Mouse (Mus musculus) hindbrain, embryonic 15.5 days (tissue): Measurements from ENCODE around the gene Selenbp1. TPM values are rescaled to one million over a fixed set of nuclear protein-coding genes. Genes with fewer than 3 reads are reported as not detected.

ENCODE experiments used
- ATAC-seq: fragments of 200-750 bp; cut with Nextera tagmentation; 2 replicates; pipeline ENCODE4 v1.8.0; 2017; ENCODE audit warnings: low read depth, moderate number of reproducible peaks, moderate TSS enrichment; ENCODE audit not compliant: low FRiP score
- H3K27ac ChIP-seq: fragments of 300-500 bp; sonication (generic); replicated peaks from 2 replicates; pipeline ENCODE4 v1.5.1; 2015; ENCODE audit warnings: mild to moderate bottlenecking, inconsistent platforms
- H3K27me3 ChIP-seq: fragments of 300-500 bp; sonication (generic); 2 replicates; pipeline ENCODE4 v1.6.1; 2015; ENCODE audit warnings: control low read depth, inconsistent platforms
- H3K36me3 ChIP-seq: fragments of 300-500 bp; sonication (generic); 2 replicates; pipeline ENCODE4 v1.6.1; 2015; ENCODE audit warnings: control low read depth, inconsistent platforms
- H3K4me1 ChIP-seq: fragments of 300-500 bp; sonication (generic); replicated peaks from 2 replicates; pipeline ENCODE4 v1.6.1; 2015; ENCODE audit warnings: control low read depth, inconsistent platforms
- H3K4me2 ChIP-seq: fragments of 300-500 bp; sonication (generic); 2 replicates; pipeline ENCODE4 v1.6.1; 2015; ENCODE audit warnings: moderate library complexity, mild to moderate bottlenecking, inconsistent platforms
- H3K4me3 ChIP-seq: fragments of 300-500 bp; sonication (generic); 2 replicates; pipeline ENCODE4 v1.5.1; 2015; ENCODE audit warnings: mild to moderate bottlenecking, inconsistent platforms
- H3K9ac ChIP-seq: fragments of 300-500 bp; sonication (generic); 2 replicates; pipeline ENCODE4 v1.6.1; 2015; ENCODE audit warnings: inconsistent platforms
- H3K9me3 ChIP-seq: fragments of 300-500 bp; sonication (generic); 2 replicates; pipeline ENCODE4 v1.6.1; 2016; ENCODE audit warnings: control low read depth, inconsistent platforms
- WGBS: fragments of 180-500 bp; shearing (Covaris S2); methylation state at CpG from one replicate; pipeline ENCODE4 v1.1.7; 2015; 5-methylcytosine and 5-hydroxymethylcytosine counted together
- polyA plus RNA-seq: library from polyadenylated mRNA; unstranded; fragments of >200 nt; fragmentation: Nextera tagmentation; extraction: Ambion mirVana; gene quantifications from 2 replicates; pipeline ENCODE4 v1.2.1, GENCODE M21; 2015

Selenbp1 gene
- polyA plus RNA-seq, 1 experiment from 2014 or later: 15.5 TPM

DNA sequence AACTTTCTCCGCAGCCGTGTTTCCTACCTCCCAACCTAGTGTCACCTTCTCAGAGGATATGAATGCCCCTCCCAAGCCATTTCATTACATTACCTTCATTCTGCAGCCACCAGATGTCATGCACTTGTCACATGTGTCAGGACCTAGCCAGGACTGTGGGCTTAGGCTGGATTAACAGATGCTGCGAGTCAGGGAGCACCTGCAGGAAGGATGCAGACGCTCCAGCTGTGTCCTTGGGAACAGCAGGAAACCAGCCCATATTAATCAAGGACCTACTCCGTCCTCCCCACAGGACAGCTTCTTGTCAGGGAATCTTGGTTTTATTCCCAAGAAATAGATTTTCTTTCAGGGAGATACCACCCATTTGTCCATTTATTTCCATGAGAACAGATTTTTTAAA lies 27.5 kb downstream of the Selenbp1 start:
- H3K27me3 ChIP-seq: no peaks in the 10 kb centered on the region
- H3K9ac ChIP-seq: no peak overlapping the region
- H3K9me3 ChIP-seq: no peaks in the 10 kb centered on the region
- no peak overlapping the region for H3K4me3 ChIP-seq
- ATAC-seq: no peak
- WGBS: 48% methylated on average over 5 of the region's 5 CpGs
- H3K4me2 ChIP-seq: no peak overlapping the region
- peaks cover 30% of the 10 kb centered on the region for H3K36me3 ChIP-seq
- peaks cover 11% of the 10 kb centered on the region for H3K4me1 ChIP-seq
- H3K27ac ChIP-seq: no peak overlapping the region

DNA sequence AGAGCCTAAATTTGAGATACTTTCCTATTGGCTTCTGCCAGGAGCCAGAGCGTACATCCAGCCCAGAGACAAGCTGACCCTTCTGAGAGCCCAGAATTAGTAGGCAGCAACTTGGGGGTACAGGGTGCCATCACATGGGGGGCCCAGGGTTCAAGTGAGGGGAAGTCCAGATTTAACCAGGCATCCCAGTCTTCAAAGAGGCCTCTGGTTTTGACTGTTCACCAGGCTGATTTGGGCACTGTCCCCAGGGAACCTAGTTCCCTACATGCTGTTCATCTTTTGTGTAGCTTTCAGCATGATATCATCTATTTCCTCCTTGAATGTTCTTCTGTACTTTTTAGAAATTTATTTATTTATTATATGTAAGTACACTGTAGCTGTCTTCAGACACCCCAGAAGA lies 32.1 kb downstream of the Selenbp1 start:
- no peak overlapping the region for H3K4me3 ChIP-seq
- 97% methylated on average over 1 of the region's 1 CpGs for WGBS

DNA sequence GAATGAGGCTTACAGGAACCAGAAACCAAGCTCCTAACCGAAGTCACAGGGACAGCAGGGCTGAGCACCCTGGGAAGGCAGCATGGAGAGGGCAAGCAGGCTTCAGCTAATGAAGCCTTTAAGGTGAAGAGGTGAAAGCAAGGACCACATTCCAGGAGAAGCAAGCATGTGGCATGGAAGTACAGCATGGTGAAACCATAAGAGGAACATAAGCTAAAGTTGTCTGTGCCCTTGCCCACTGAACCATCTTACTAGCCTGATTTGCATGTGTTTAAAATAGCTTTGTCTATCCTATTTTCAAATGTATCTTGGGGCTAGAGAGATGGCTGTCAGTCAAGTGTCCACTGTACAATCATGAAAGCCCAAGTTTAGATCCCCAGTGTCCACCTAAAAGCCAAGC lies 33.0 kb downstream of the Selenbp1 start:
- Histone ChIP-seq H3K27ac (no peak overlapping the region), H3K4me1 (no peaks in the 10 kb centered on the region), H3K9ac (no peak overlapping the region), H3K4me2 (no peak overlapping the region), H3K9me3 (no peaks in the 10 kb centered on the region), H3K27me3 (no peaks in the 10 kb centered on the region), H3K4me3 (no peak overlapping the region), H3K36me3 (no peaks in the 10 kb centered on the region)
- 71% methylated on average over 1 of the region's 1 CpGs for WGBS
- ATAC-seq: no peak

More for the DNA sequence above, 32.1 kb downstream of the Selenbp1 start:
- no peak for ATAC-seq
- no peaks in the 10 kb centered on the region for H3K27me3 ChIP-seq
- no peak overlapping the region for H3K27ac ChIP-seq
- no peaks in the 10 kb centered on the region for H3K9me3 ChIP-seq
- no peaks in the 10 kb centered on the region for H3K4me1 ChIP-seq
- no peak overlapping the region for H3K9ac ChIP-seq
- no peak overlapping the region for H3K4me2 ChIP-seq
- no peaks in the 10 kb centered on the region for H3K36me3 ChIP-seq

DNA sequence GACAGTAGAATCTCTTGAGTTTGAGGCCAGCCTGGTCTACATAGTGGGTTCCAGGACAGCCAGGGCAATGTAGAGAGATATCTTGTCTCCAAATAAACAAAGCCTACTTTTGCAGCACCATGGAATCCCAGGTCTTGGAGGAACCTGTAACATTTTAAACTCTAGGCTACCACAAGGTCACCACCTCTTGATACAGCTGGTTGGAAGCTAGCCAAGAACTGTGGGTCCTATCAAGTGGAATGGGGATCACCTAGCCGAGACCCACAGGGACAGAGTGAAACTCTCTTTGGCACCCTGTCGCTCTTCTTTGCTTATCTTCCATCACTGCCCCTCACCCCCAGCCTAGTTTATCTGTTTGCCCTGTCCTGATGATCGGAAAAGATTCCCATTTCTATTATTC lies 39.7 kb downstream of the Selenbp1 start:
- H3K4me3 ChIP-seq: no peak overlapping the region
- no peaks in the 10 kb centered on the region for H3K36me3 ChIP-seq
- H3K9ac ChIP-seq: no peak overlapping the region
- ATAC-seq: no peak
- H3K27me3 ChIP-seq: no peaks in the 10 kb centered on the region
- no peaks in the 10 kb centered on the region for H3K9me3 ChIP-seq
- peaks cover 25% of the 10 kb centered on the region for H3K4me1 ChIP-seq
- no peak overlapping the region for H3K27ac ChIP-seq
- WGBS: 92% methylated on average over 3 of the region's 3 CpGs
- no peak overlapping the region for H3K4me2 ChIP-seq

DNA sequence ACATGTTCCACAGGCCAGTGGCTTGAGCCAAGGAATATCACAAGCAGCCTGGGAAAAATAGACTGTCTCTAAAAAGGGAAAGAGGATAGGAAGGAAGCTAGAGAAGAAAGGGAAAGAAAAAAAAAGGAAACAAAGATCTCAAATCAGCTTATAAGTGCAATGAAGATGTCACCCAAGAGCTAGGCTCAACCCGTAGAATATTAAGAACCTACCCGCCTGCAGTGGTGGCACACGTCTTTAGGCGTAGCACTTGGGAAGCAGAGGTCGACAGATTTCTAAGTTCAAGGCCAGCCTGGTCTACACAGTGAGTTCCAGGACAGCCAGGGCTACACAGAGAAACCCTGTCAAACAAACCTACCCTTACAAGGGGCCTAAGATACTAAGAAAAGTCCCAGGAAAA lies 40.8 kb downstream of the Selenbp1 start:
- H3K4me1 ChIP-seq: peaks cover 25% of the 10 kb centered on the region
- 85% methylated on average over 5 of the region's 5 CpGs for WGBS
- no peak overlapping the region for H3K9ac ChIP-seq
- H3K36me3 ChIP-seq: no peaks in the 10 kb centered on the region
- no peaks in the 10 kb centered on the region for H3K27me3 ChIP-seq
- H3K4me2 ChIP-seq: peak overlapping the region; percentile 78
- H3K4me3 ChIP-seq: peak overlapping the region; percentile 88; the same call in 1 of the 2 replicates
- ATAC-seq: no peak
- no peaks in the 10 kb centered on the region for H3K9me3 ChIP-seq
- H3K27ac ChIP-seq: no peak overlapping the region

DNA sequence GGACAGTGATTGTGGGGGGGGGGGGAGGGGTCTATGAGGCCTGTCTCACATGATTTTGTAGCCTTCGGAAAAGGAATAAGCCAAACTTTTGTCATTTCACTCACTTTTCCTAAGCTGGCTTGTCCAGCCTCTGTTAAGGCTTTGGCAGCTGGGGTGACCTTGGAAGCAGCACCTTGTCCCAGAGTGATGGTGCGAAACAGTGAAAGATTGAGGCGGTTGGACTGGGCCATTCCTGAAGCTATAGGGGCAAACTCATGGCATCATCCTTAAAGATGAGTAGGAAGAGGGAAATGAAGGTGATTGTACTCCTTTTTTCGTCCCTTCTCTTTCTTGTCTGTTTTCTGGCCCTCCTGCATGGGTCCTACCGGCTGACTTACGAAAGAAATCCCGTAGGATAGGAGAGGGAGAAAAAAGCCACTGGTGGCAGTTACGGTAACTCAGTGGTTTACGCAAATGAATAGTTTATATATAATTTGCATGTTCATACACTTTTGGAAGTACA lies 41.2 kb downstream of the Selenbp1 start:
- Histone ChIP-seq H3K4me2 (peak overlapping the region; percentile 78), H3K9me3 (no peaks in the 10 kb centered on the region), H3K9ac (peak overlapping the region; percentile 39), H3K4me1 (peaks cover 25% of the 10 kb centered on the region), H3K27me3 (no peaks in the 10 kb centered on the region), H3K27ac (0 out of 2 replicates have a peak overlapping the region, but pooled peaks have one; percentile 48), H3K4me3 (peak overlapping the region; percentile 88), H3K36me3 (0 out of 2 replicates have a peak, but pooled peaks cover 2% of the 10 kb centered on the region)
- WGBS: 22% methylated on average over 9 of the region's 9 CpGs
- peak; percentile 54 for ATAC-seq

DNA sequence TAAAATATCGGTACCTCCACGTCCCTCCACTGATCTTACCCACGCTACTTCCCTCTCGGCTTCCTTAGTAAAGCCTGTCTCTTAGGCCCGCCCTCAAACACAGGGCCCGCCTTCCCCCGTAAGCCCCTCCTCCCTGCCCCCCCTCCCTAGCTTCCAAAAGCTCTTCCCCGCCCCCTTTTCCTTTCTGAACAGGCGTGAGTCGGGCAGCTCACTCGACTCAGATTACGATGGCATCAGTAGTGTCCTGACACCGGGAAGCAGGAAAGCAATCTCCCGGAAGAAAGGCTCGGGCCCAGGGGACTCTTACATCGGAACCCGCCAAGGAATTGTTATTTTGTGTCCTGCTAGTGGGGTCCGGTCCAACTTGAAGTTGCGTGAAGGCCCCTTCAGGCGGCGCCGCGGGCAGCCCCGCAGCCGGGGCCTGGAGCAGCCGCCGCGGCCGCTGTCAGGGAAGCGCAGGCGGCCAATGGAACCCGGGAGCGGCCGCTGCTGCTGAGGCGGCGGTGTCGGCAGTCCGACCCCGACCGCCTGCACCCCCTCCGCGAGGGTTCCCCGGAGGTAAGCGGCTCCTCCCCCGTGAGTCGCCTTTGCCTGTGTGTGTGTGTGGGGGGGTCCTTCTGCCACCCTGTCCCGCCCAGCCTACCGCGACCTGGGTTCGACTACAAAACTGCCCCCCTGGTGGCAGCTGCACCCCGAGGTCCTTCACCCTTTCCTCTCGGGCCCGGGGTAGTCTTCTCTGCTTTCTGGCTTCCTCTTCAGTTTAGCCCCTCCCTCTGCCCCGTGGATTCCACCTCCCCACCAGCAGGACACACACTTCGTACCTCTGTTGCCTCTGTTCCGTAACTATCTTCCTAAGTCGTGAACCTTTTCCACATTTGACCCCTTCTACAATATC lies 41.9 kb downstream of the Selenbp1 start, which contains the start of gene Pi4kb:
TSS of gene Pi4kb (plus strand) at position 204 of the 895 bp plus-strand sequence.
- ATAC-seq: peak; percentile 95
- Histone ChIP-seq H3K27ac (peak within 1 kb of the TSS; percentile 94), H3K4me2 (peak within 1 kb of the TSS; percentile 78), H3K36me3 (0 out of 2 replicates have a peak, but pooled peaks cover 6% of the 10 kb centered on the region), H3K4me3 (peak within 1 kb of the TSS; percentile 88), H3K9me3 (no peaks in the 10 kb centered on the region), H3K27me3 (no peaks in the 10 kb centered on the region), H3K4me1 (peaks cover 25% of the 10 kb centered on the region), H3K9ac (peak within 1 kb of the TSS; percentile 96)
- WGBS: under 1% methylated on average over 57 of the region's 57 CpGs

DNA sequence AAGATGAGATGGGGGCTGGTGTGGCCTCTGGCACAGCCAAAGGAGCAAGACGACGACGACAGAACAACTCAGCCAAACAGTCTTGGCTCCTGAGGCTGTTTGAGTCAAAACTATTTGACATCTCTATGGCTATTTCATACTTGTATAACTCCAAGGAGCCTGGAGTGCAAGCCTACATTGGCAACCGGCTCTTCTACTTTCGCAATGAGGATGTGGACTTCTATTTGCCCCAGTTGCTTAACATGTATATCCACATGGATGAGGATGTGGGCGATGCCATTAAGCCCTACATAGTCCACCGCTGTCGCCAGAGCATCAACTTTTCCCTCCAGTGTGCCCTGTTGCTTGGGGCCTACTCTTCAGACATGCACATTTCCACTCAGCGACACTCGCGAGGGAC lies 51.5 kb downstream of the Selenbp1 start:
- WGBS: 95% methylated on average over 11 of the region's 11 CpGs
- H3K27ac ChIP-seq: no peak overlapping the region
- H3K4me2 ChIP-seq: no peak overlapping the region
- no peaks in the 10 kb centered on the region for H3K27me3 ChIP-seq
- no peak overlapping the region for H3K4me3 ChIP-seq
- peaks cover 27% of the 10 kb centered on the region; the same call in 1 of the 2 replicates for H3K36me3 ChIP-seq
- no peak for ATAC-seq
- no peaks in the 10 kb centered on the region for H3K9me3 ChIP-seq
- no peak overlapping the region for H3K9ac ChIP-seq
- 0 out of 2 replicates have a peak, but pooled peaks cover 4% of the 10 kb centered on the region for H3K4me1 ChIP-seq

DNA sequence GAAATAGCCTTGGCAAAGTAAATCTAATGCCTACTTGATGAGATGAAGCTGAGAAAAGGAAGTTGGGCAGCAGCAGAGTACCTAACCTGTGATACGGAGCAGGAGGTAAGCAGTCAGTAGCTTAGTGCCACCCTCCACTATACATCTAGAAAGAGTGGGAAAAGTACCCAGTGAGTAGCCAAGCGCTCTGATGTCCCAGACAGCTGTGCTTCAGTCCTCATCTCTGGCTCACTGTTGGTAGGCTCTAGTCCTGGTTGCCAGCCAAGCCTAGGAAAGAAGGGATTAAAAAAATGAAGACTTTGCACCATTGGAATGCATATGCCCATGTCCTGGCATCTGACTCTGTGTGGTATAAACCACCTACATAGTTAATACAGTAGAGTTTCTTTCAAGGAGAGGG lies 52.7 kb downstream of the Selenbp1 start:
- no peak overlapping the region for H3K9ac ChIP-seq
- 0 out of 2 replicates have a peak, but pooled peaks cover 4% of the 10 kb centered on the region for H3K4me1 ChIP-seq
- no peak overlapping the region for H3K4me2 ChIP-seq
- WGBS: 93% methylated on average over 2 of the region's 2 CpGs
- H3K27ac ChIP-seq: no peak overlapping the region
- ATAC-seq: no peak
- peaks cover 26% of the 10 kb centered on the region; the same call in 1 of the 2 replicates for H3K36me3 ChIP-seq
- no peak overlapping the region for H3K4me3 ChIP-seq
- no peaks in the 10 kb centered on the region for H3K27me3 ChIP-seq
- no peaks in the 10 kb centered on the region for H3K9me3 ChIP-seq

DNA sequence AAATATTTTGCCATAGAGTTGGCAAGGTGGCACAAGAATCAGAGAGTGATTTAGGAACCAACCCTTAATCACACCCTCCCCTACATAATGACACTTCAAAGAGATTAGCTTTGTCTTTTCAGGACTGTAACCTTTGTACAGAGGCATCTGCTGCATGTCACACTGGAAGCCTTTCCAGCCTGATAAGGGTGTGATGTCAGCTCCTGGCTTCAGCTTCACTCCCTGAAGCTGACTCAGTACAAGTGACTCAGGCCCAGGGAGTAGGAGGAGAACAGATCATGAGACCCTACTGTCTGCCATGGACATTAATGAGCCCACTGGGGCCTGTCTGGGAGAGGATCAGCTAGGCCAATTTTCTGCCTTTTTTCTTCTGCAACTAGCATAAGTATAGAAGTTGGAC lies 54.7 kb downstream of the Selenbp1 start:
- Histone ChIP-seq H3K4me2 (no peak overlapping the region), H3K4me3 (no peak overlapping the region), H3K27me3 (no peaks in the 10 kb centered on the region), H3K9me3 (no peaks in the 10 kb centered on the region), H3K27ac (no peak overlapping the region), H3K4me1 (0 out of 2 replicates have a peak, but pooled peaks cover 4% of the 10 kb centered on the region), H3K36me3 (peaks cover 20% of the 10 kb centered on the region; the same call in 1 of the 2 replicates), H3K9ac (no peak overlapping the region)
- ATAC-seq: no peak

DNA sequence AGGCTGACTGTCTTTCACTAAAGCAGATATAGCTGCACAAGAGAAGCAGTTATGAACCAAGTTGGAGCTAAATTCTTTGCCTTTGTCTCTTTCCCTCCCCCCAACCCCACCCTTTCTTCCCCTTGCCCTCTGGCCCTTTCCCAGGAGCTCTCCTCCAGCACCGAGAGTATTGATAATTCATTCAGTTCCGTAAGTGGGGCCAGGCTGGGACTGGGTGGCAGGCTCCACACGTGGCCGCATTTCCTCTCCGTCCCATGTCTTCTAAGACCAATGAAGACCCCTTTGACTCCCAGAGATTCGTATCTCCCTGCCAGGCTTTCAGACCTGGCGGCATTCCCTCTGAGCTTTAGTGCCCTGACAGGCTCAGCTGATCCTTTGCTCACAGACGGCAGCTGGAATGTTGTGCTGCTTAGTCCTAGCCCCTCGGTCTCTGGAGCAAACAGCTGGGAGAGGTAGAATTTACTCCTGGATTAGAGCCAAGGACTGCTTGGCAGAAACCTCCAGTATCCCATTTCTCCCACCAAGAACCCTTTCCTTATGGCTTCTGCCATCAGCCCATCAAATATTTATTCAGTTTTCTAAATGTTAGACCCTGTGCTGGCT lies 56.4 kb downstream of the Selenbp1 start:
- H3K27me3 ChIP-seq: no peaks in the 10 kb centered on the region
- no peak overlapping the region for H3K27ac ChIP-seq
- 45% methylated on average over 9 of the region's 9 CpGs for WGBS
- no peak overlapping the region for H3K4me3 ChIP-seq
- no peak for ATAC-seq
- H3K36me3 ChIP-seq: peaks cover 22% of the 10 kb centered on the region
- H3K4me1 ChIP-seq: 0 out of 2 replicates have a peak, but pooled peaks cover 4% of the 10 kb centered on the region
- no peaks in the 10 kb centered on the region for H3K9me3 ChIP-seq
- H3K4me2 ChIP-seq: no peak overlapping the region
- no peak overlapping the region for H3K9ac ChIP-seq
